Mouse (Mus musculus): ENCODE results near the gene Zfp46.

GRCm38 (mm10) chr4:136246568-136246969 lies 37.9 kb upstream of the Zfp46 start:
- TF ChIP-seq GATA1 (IDR thresholded peaks at IDR 0.05; ENCODE audit: borderline replicate concordance, low read length) (no peak), FLI1 (IDR thresholded peaks at IDR 0.05; ENCODE audit: low read length) (no peak)
